8 mouse cellular contexts compared by ENCODE assay signal in the genomic region with DNA sequence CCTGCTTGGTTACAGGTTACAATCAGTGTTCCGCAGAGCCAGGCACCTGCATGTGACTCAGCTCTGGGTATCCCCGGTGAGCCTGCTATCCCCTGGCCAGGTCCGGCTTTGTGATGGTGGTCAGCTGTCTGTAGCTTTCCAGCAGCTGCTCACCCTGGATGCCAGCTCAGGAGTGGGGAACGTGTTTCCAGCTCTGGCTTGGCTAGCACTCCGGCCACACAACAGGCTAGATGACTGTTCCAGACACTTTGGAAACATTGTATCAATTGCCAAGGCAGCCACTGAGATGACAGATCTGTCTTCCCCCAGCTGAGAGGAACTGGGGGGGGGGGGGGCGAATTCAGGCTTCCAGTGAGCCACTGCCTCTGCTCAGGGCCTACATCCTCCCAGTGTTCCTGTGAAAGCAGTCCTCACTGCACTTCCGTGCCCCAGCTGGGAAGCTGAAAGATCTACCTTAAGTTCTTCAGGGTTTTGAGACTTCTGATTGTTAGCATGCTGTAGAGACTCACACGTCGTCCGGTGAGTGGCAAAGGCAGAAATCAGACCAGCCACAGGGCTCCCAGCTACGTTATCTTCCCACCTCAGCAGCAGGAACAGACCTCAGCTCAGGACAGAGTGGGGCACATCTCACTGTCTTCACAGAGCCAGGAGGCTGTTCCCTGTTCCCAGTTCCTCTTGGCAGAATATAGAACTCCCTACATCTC.
DNase-seq lines count a peak whose midpoint lies in the region; ATAC-seq and TF ChIP-seq lines count a peak whose summit lies in the region.

No protein-coding gene starts in this region.

- no peak overlapping the region for H3K27ac ChIP-seq in forebrain, postnatal 0 days (ENCODE audit: low read depth, low read length)
- no peak overlapping the region for H3K27ac ChIP-seq in forebrain, embryonic 13.5 days
- peak overlapping the region in 1 of 2 experiments; percentile 28; a peak in 1 of 4 replicates for H3K27ac ChIP-seq in heart, embryonic 14.5 days (replicated peaks in 1 of 2; ENCODE audit: control insufficient read depth in 1 of 2, insufficient read depth in 1 of 2, low read depth in 2 of 2, low read length in 2 of 2)
- H3K27ac ChIP-seq in lung, embryonic 16.5 days (ENCODE audit: low read length), result 0 out of 2 replicates have a peak overlapping the region, but pooled peaks have one; percentile 30

- H3K9me3 ChIP-seq in forebrain, postnatal 0 days (ENCODE audit: low read length), result no peaks in the 10 kb centered on the region
- no peaks in the 10 kb centered on the region for H3K9me3 ChIP-seq in forebrain, embryonic 13.5 days (replicated peaks)
- H3K9me3 ChIP-seq in heart, embryonic 14.5 days (ENCODE audit: control insufficient read depth, low read length), result no peaks in the 10 kb centered on the region
- H3K9me3 ChIP-seq in lung, embryonic 16.5 days (ENCODE audit: control insufficient read depth, low read length), result no peaks in the 10 kb centered on the region

- no peaks in the 10 kb centered on the region for H3K36me3 ChIP-seq in forebrain, postnatal 0 days (ENCODE audit: insufficient read depth)
- peaks cover 7% of the 10 kb centered on the region for H3K36me3 ChIP-seq in forebrain, embryonic 13.5 days (ENCODE audit: poor library complexity, severe bottlenecking)
- H3K36me3 ChIP-seq in heart, embryonic 14.5 days (ENCODE audit: control insufficient read depth, insufficient read depth, low read length), result peaks cover 13% of the 10 kb centered on the region
- 0 out of 2 replicates have a peak, but pooled peaks cover 2% of the 10 kb centered on the region for H3K36me3 ChIP-seq in lung, embryonic 16.5 days (ENCODE audit: control insufficient read depth, insufficient read depth, low read length)

- DNase-seq in forebrain, postnatal 0 days, result no peak
- DNase-seq in brain, adult 2 months (ENCODE audit: low read depth, low spot score), result peak; percentile 75
- no peak for DNase-seq in adrenal gland, adult 2 months
- no peak for DNase-seq in kidney, postnatal 36 days
- DNase-seq in thymus, postnatal 25 days, result no peak

- no peak for TF ChIP-seq CTCF in forebrain, postnatal 0 days (IDR thresholded peaks at IDR 0.05; ENCODE audit: low read depth)

- H3K9ac ChIP-seq in forebrain, postnatal 0 days, result no peak overlapping the region
- no peak overlapping the region for H3K9ac ChIP-seq in forebrain, embryonic 13.5 days
- 0 out of 2 replicates have a peak overlapping the region, but pooled peaks have one; percentile 34 for H3K9ac ChIP-seq in heart, embryonic 14.5 days (ENCODE audit: low read length)
- H3K9ac ChIP-seq in lung, embryonic 16.5 days (ENCODE audit: low read length), result no peak overlapping the region

- H3K4me2 ChIP-seq in forebrain, postnatal 0 days (ENCODE audit: low read depth), result no peak overlapping the region
- H3K4me2 ChIP-seq in forebrain, embryonic 13.5 days, result no peak overlapping the region
- no peak overlapping the region for H3K4me2 ChIP-seq in heart, embryonic 14.5 days (ENCODE audit: low read length)
- no peak overlapping the region for H3K4me2 ChIP-seq in lung, embryonic 16.5 days (ENCODE audit: low read depth, low read length)

- H3K4me1 ChIP-seq in forebrain, postnatal 0 days (ENCODE audit: insufficient read depth), result peaks cover 37% of the 10 kb centered on the region
- peaks cover 69% of the 10 kb centered on the region for H3K4me1 ChIP-seq in forebrain, embryonic 13.5 days
- H3K4me1 ChIP-seq in heart, embryonic 14.5 days (ENCODE audit: control insufficient read depth in 2 of 2, insufficient read depth in 2 of 2, low read length in 2 of 2), result peaks cover 44 to 55% of the 10 kb centered on the region in 2 experiments
- peaks cover 12% of the 10 kb centered on the region; the same call in 1 of the 2 replicates for H3K4me1 ChIP-seq in lung, embryonic 16.5 days (replicated peaks; ENCODE audit: control insufficient read depth, insufficient read depth, low read length)

- no peak overlapping the region for H3K4me3 ChIP-seq in forebrain, postnatal 0 days (ENCODE audit: low read depth, low read length)
- no peak overlapping the region for H3K4me3 ChIP-seq in forebrain, embryonic 13.5 days
- no peak overlapping the region for H3K4me3 ChIP-seq in heart, embryonic 14.5 days (ENCODE audit: control insufficient read depth in 1 of 2, insufficient read depth in 1 of 2, low read depth in 1 of 2, low read length in 2 of 2)
- no peak overlapping the region for H3K4me3 ChIP-seq in lung, embryonic 16.5 days (ENCODE audit: low read length)

- H3K27me3 ChIP-seq in forebrain, postnatal 0 days (ENCODE audit: insufficient read depth, low read length), result no peaks in the 10 kb centered on the region
- H3K27me3 ChIP-seq in forebrain, embryonic 13.5 days, result no peaks in the 10 kb centered on the region
- H3K27me3 ChIP-seq in heart, embryonic 14.5 days (ENCODE audit: control insufficient read depth, insufficient read depth, low read length), result no peaks in the 10 kb centered on the region
- H3K27me3 ChIP-seq in lung, embryonic 16.5 days (ENCODE audit: control insufficient read depth, insufficient read depth, low read depth, low read length), result no peaks in the 10 kb centered on the region

- 60% methylated on average over 11 of the region's 11 CpGs for WGBS in forebrain, postnatal 0 days
- WGBS in forebrain, embryonic 13.5 days, result 77% methylated on average over 11 of the region's 11 CpGs
- WGBS in heart, embryonic 14.5 days, result 48% methylated on average over 10 of the region's 11 CpGs
- 66% methylated on average over 10 of the region's 11 CpGs for WGBS in lung, embryonic 16.5 days

- peak; percentile 18; the same call in 1 of the 2 replicates for ATAC-seq in forebrain, postnatal 0 days
- ATAC-seq in forebrain, embryonic 13.5 days, result no peak
- no peak for ATAC-seq in heart, embryonic 14.5 days (ENCODE audit: insufficient number of reproducible peaks, insufficient read depth, low FRiP score, low read depth)
- peak; percentile 64 for ATAC-seq in lung, embryonic 16.5 days (ENCODE audit: low read depth)

Comparison
In these comparisons a context has a peak if more than half of its experiments do, and no peak if none do; other contexts are left out.
1. ATAC-seq: peak in forebrain, postnatal 0 days (single experiment) and lung, embryonic 16.5 days (single experiment); none in forebrain, embryonic 13.5 days (single experiment) and heart, embryonic 14.5 days (single experiment).